Mouse (Mus musculus) kidney, embryonic 16.5 days (tissue): ENCODE measurements around the gene Npm3. TPM values are rescaled to one million over a fixed set of nuclear protein-coding genes. Genes with fewer than 3 reads are reported as not detected.

Experiments used
- ATAC-seq: fragments of 200-750 bp; cut with Nextera tagmentation; 2 replicates; pipeline ENCODE4 v1.8.0; 2017; ENCODE audit warnings: moderate TSS enrichment; ENCODE audit not compliant: low FRiP score, low TSS enrichment
- H3K27ac ChIP-seq: fragments of 300-500 bp; sonication (generic); 2 replicates; pipeline ENCODE4 v1.5.1; 2014; ENCODE audit warnings: low read length
- H3K27me3 ChIP-seq: fragments of 300-500 bp; sonication (generic); 2 replicates; pipeline ENCODE4 v1.6.1; 2014; ENCODE audit warnings: low read length, control low read depth, mixed read lengths; ENCODE audit not compliant: insufficient read depth
- H3K36me3 ChIP-seq: fragments of 300-500 bp; sonication (generic); 2 replicates; pipeline ENCODE4 v1.6.1; 2014; ENCODE audit warnings: low read length, control low read depth, mixed read lengths; ENCODE audit not compliant: insufficient read depth
- H3K4me1 ChIP-seq: fragments of 300-500 bp; sonication (generic); 2 replicates; pipeline ENCODE4 v1.6.1; 2014; ENCODE audit warnings: low read length, control low read depth, mixed read lengths; ENCODE audit not compliant: insufficient read depth
- H3K4me2 ChIP-seq: fragments of 300-500 bp; sonication (generic); replicated peaks from 2 replicates; pipeline ENCODE4 v1.6.1; 2014; ENCODE audit warnings: low read depth, low read length
- H3K4me3 ChIP-seq: fragments of 300-500 bp; sonication (generic); 2 replicates; pipeline ENCODE4 v1.5.1; 2014; ENCODE audit warnings: mild to moderate bottlenecking, low read length
- H3K9ac ChIP-seq: fragments of 300-500 bp; sonication (generic); replicated peaks from 2 replicates; pipeline ENCODE4 v1.6.1; 2014; ENCODE audit warnings: low read length
- H3K9me3 ChIP-seq: fragments of 300-500 bp; sonication (generic); 2 replicates; pipeline ENCODE4 v1.6.1; 2016; ENCODE audit warnings: low read length, control low read depth
- WGBS: fragments of 180-500 bp; shearing (Covaris S2); extraction: QIAGEN DNeasy Blood & Tissue Kit; methylation state at CpG from one replicate; pipeline ENCODE4 v1.1.7; 2014; 5-methylcytosine and 5-hydroxymethylcytosine counted together
- polyA plus RNA-seq: library from polyadenylated mRNA; unstranded; fragments of >200 nt; fragmentation: Nextera tagmentation; extraction: Ambion mirVana; gene quantifications from 2 replicates; pipeline ENCODE4 v1.2.1, GENCODE M21; 2015

Npm3 gene
- polyA plus RNA-seq, 1 experiment from 2014 or later = 16.3 TPM

DNA sequence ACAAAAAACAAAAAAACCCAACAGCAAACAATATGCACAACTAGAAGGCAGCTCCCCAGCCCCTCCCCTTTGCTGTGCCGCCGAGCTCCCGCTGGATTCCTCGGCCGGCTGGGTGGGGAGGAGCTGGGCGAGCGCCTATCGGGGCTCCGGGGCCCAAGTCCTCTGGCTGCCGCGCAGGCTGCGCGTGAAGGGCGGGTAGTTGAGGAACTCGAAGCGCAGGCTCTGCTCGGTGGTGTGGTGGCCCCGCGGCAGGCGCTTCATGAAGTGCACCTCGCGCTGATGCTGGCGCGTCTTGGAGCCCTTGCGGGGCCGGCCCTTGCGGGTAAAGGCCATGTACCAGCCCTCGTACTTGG, 12.6 kb downstream of the Npm3 start:
- WGBS = 2% methylated on average over 28 of the region's 28 CpGs
- Histone ChIP-seq H3K9me3 (no peaks in the 10 kb centered on the region), H3K4me3 (peak overlapping the region; percentile 18), H3K27ac (no peak overlapping the region), H3K27me3 (peaks cover 74% of the 10 kb centered on the region), H3K4me2 (peak overlapping the region; percentile 53), H3K4me1 (peaks cover 30% of the 10 kb centered on the region), H3K36me3 (no peaks in the 10 kb centered on the region), H3K9ac (peak overlapping the region; percentile 54)
- peak; percentile 56 for ATAC-seq

DNA sequence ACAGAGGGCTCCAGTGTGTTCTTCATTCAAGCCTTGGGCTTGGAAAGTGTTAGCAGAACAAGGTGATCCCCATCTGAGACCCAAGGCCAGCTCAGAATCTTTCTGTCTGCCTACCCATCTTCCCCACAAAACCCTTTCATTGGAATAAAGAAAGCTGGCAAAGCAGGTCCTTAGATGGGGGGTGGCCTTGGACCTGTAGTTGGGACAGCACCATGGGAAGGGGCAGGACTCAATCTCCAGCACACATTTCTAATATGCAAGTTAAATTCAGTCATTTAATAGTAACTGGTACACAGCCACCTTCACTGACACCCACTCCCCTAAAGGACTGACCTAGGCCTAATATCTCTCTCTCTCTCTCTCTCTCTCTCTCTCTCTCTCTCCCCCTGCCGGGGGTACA, 13.2 kb downstream of the Npm3 start:
- no peak overlapping the region for H3K9ac ChIP-seq
- 38% methylated on average over 1 of the region's 1 CpGs for WGBS

DNA sequence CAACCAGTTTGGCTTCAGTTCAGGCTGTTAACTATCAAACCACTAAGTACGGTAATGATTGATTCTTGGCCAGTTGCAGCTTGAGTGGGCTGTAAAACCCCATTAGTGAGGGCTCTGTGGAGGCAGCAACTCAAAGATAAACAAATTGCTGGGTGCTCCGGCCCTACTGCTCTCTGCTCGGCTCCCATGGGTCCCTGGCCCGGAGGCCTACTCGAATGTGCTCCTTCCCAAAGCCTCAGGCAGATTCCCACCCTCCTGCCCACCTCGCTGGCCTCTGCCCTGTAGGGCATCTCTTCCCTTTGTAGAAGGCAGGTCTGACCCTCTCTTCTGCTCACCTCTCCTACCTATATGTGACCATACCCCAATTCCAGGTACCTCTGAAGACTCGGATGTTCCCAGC, 14.6 kb downstream of the Npm3 start:
- ATAC-seq = no peak
- 25% methylated on average over 7 of the region's 7 CpGs for WGBS

More for the DNA sequence above, 13.2 kb downstream of the Npm3 start:
- no peak for ATAC-seq
- no peak overlapping the region for H3K4me2 ChIP-seq
- no peak overlapping the region for H3K4me3 ChIP-seq
- peaks cover 68% of the 10 kb centered on the region for H3K27me3 ChIP-seq
- H3K9me3 ChIP-seq = no peaks in the 10 kb centered on the region
- H3K27ac ChIP-seq = no peak overlapping the region
- H3K4me1 ChIP-seq = peaks cover 27% of the 10 kb centered on the region
- H3K36me3 ChIP-seq = no peaks in the 10 kb centered on the region

DNA sequence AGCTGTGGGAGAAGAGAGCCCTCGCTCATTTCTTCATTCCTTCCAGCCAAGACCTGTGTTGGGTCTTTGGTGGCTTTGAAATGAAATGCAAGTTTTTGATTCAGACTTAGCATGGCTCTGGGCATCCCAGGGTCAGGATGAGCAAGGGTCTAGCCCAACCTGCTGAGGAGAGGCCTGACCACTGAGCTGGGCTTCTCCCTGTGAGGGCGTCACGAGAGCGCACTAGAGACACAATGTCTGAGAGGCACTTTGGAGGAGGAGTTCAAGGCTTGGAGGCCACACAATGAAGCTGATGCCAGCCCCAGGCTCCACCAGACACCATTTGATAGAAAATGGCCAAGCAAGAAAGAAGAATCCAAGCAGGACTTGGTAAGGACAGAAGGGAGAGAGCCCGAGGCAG, 15.2 kb downstream of the Npm3 start:
- H3K27me3 ChIP-seq = peaks cover 57% of the 10 kb centered on the region
- 69% methylated on average over 5 of the region's 5 CpGs for WGBS
- H3K4me3 ChIP-seq = no peak overlapping the region

More for the DNA sequence above, 14.6 kb downstream of the Npm3 start:
- Histone ChIP-seq H3K9me3 (no peaks in the 10 kb centered on the region), H3K36me3 (no peaks in the 10 kb centered on the region), H3K4me1 (peaks cover 24% of the 10 kb centered on the region), H3K4me2 (no peak overlapping the region), H3K27me3 (peaks cover 62% of the 10 kb centered on the region), H3K4me3 (no peak overlapping the region), H3K9ac (no peak overlapping the region), H3K27ac (peak overlapping the region; percentile 57)

DNA sequence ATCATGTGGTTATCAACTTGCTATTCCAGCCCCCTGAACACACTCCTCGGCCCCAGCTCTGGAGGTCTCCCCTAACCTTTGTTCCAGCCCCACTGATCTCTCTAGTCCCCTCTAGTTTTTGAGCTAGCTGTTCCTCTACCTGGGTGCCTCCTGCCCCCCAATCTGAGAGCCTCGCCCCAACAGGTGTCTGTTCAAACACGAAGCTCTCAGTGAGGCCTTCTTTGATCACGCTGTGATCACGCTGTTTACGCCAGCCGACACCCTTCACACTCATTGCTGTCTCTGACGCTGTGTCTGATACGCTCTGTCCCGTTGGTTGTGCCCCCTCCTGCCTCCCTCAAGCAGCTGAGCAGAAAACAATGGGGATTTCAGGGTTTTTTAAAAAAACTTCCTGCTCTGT, 15.8 kb downstream of the Npm3 start:
- peaks cover 24% of the 10 kb centered on the region for H3K4me1 ChIP-seq
- no peak overlapping the region for H3K4me2 ChIP-seq
- H3K36me3 ChIP-seq = no peaks in the 10 kb centered on the region
- H3K9me3 ChIP-seq = no peaks in the 10 kb centered on the region
- no peak overlapping the region for H3K4me3 ChIP-seq
- peaks cover 50% of the 10 kb centered on the region for H3K27me3 ChIP-seq
- 22% methylated on average over 10 of the region's 10 CpGs for WGBS
- no peak overlapping the region for H3K27ac ChIP-seq
- ATAC-seq = no peak
- H3K9ac ChIP-seq = no peak overlapping the region

More for the DNA sequence above, 15.2 kb downstream of the Npm3 start:
- Histone ChIP-seq H3K36me3 (no peaks in the 10 kb centered on the region), H3K4me1 (peaks cover 24% of the 10 kb centered on the region), H3K4me2 (no peak overlapping the region), H3K9ac (no peak overlapping the region), H3K9me3 (no peaks in the 10 kb centered on the region), H3K27ac (peak overlapping the region; percentile 57)
- ATAC-seq = no peak

DNA sequence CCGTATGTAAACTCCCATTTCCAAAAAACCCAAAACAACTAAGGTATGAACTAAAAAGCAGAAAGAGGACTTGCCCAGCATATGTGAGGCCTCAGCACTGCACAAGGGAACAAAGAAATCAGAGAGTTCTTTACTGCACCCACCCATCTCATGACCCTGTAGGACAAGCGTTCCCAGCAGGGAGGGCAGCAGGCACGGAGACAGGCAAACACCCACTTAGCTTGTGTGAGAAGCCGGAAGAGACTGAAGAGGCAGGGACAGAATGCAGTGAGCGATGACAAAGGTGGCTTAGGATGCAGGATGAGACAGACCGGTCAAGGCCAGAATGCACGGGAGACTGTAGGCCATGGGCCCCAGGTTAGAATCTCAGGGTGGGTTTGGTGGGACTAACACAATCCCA, 17.7 kb downstream of the Npm3 start:
- H3K4me2 ChIP-seq = no peak overlapping the region
- H3K27me3 ChIP-seq = peaks cover 39% of the 10 kb centered on the region
- WGBS = 92% methylated on average over 7 of the region's 7 CpGs
- peaks cover 14% of the 10 kb centered on the region for H3K4me1 ChIP-seq
- no peaks in the 10 kb centered on the region for H3K9me3 ChIP-seq
- no peak overlapping the region for H3K9ac ChIP-seq
- no peaks in the 10 kb centered on the region for H3K36me3 ChIP-seq
- H3K4me3 ChIP-seq = no peak overlapping the region
- H3K27ac ChIP-seq = no peak overlapping the region
- no peak for ATAC-seq

DNA sequence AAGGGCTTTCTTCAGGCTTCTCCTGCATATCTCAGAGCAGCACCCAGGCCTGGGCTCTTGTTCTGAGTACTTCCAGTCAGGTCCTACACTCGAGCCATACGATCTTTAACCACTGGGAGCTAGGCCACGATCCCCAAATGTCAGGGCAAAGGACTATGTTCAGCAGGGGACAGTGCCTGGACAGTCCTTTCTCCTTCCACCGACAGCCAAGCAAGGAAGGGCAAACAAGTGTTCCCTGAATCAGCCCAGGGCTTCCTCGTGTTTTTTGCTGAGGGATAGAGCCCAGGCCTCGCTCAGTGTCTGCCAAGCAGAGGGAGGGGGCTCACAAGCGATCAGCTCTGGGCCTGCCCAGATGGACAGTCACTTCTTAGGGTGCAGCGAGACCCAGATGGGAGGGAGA, 19.3 kb downstream of the Npm3 start:
- no peaks in the 10 kb centered on the region for H3K9me3 ChIP-seq
- no peak overlapping the region for H3K4me2 ChIP-seq
- peaks cover 21% of the 10 kb centered on the region for H3K4me1 ChIP-seq
- H3K27me3 ChIP-seq = peaks cover 23% of the 10 kb centered on the region
- H3K4me3 ChIP-seq = no peak overlapping the region
- 79% methylated on average over 8 of the region's 8 CpGs for WGBS
- no peaks in the 10 kb centered on the region for H3K36me3 ChIP-seq
- no peak overlapping the region for H3K27ac ChIP-seq
- H3K9ac ChIP-seq = no peak overlapping the region
- ATAC-seq = no peak

DNA sequence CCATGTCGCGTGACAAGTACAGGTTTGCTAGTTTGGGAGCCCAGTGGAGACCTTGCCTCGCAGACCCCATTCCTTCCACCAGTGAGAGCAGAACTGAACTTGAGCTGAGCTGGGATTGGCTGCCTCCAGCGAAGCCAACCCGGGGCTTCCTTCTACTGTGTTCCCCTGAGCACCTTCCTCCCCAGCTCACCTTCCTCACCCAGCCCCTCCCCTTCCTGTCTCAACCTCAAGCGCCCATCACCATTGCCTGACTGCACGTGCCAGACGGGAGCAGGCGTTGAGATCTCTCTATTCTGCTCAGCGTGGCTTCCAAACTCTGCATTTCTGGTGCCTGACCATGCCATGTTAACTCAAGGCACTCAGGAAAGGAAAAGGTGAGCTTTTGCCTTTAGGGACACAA, 22.2 kb downstream of the Npm3 start:
- H3K4me3 ChIP-seq = no peak overlapping the region
- ATAC-seq = no peak
- WGBS = 74% methylated on average over 10 of the region's 10 CpGs
- no peak overlapping the region for H3K9ac ChIP-seq
- H3K9me3 ChIP-seq = no peaks in the 10 kb centered on the region
- no peaks in the 10 kb centered on the region for H3K36me3 ChIP-seq
- no peak overlapping the region for H3K27ac ChIP-seq
- H3K4me2 ChIP-seq = no peak overlapping the region
- peaks cover 9% of the 10 kb centered on the region; the same call in 1 of the 2 replicates for H3K27me3 ChIP-seq
- H3K4me1 ChIP-seq = peaks cover 12% of the 10 kb centered on the region; the same call in 1 of the 2 replicates

DNA sequence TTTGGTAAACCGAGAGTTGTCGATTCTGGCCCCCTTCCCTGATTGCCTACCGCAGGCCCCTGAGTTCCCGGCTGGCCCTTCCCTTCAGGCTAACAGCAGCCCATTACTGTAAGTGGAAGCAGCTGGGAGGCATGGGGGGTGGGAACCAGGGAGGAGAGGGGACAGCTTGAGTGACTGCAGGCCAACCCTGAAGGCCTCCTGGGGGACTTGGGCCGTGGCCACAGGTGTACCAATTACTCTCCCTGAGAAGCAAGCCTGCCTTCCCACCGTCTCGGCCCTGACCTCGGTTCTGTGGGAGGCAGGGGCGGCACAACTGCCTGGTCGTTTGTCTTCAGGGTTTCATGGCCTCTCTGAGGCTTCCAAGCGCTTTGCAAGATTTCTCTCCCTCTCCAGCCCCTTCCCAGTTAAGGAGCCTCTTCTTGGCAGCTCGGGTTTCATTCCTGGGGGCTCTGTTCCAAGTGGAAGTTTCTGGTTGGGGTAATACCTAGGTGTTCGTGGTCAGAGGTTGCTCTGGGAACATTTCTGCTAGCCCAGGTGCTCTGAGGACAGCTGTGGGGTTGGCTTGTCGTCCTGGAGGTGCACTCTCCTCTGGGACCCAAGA, 23.6 kb downstream of the Npm3 start:
- no peak overlapping the region for H3K4me3 ChIP-seq
- no peak overlapping the region for H3K27ac ChIP-seq
- H3K27me3 ChIP-seq = peaks cover 9% of the 10 kb centered on the region; the same call in 1 of the 2 replicates
- peaks cover 12% of the 10 kb centered on the region; the same call in 1 of the 2 replicates for H3K4me1 ChIP-seq
- no peak overlapping the region for H3K4me2 ChIP-seq
- H3K36me3 ChIP-seq = no peaks in the 10 kb centered on the region
- H3K9me3 ChIP-seq = no peaks in the 10 kb centered on the region
- 9% methylated on average over 14 of the region's 14 CpGs for WGBS
- no peak overlapping the region for H3K9ac ChIP-seq
- ATAC-seq = peak; percentile 84

DNA sequence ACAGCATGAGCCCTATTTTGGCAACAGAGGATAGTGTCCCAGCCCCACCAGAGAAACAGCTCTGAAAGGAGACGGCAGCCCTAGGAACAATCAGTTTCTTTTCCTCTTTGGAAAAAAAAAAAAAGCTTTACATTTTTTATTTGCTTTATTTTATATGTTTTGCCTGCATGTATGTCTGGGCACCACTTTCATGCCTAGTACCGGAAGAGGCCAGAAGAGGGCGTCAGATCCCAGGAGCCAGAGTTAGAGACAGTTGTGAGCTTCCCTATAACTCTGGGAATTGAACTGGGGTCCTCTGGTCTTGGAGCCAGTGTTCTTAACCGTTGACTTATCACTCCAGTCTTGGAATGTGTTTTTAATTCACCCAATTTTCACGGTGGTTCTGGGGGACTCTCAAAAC, 27.2 kb downstream of the Npm3 start:
- no peak overlapping the region for H3K4me2 ChIP-seq
- WGBS = 77% methylated on average over 5 of the region's 5 CpGs
- no peak for ATAC-seq
- H3K4me3 ChIP-seq = no peak overlapping the region
- H3K27ac ChIP-seq = no peak overlapping the region
- H3K9ac ChIP-seq = no peak overlapping the region
- H3K4me1 ChIP-seq = peaks cover 21% of the 10 kb centered on the region
- no peaks in the 10 kb centered on the region for H3K36me3 ChIP-seq
- no peaks in the 10 kb centered on the region for H3K27me3 ChIP-seq
- no peaks in the 10 kb centered on the region for H3K9me3 ChIP-seq
